Mouse (Mus musculus): ENCODE results near the gene Cdk2. TPM values are rescaled to one million over a fixed set of nuclear protein-coding genes. Genes with fewer than 3 reads are reported as not detected.

Gene Cdk2
- polyA plus RNA-seq, 1 experiment from 2014 or later: 99.5 TPM

GRCm38 (mm10) chr10:128697072-128697725, 7.6 kb downstream of the Cdk2 start:
- WGBS: 90% methylated on average over 6 of the region's 6 CpGs

GRCm38 (mm10) chr10:128695992-128696807, 8.6 kb downstream of the Cdk2 start, which contains the start of gene Rab5b:
Rab5b (minus strand) TSS chr10:128696264.
- Histone ChIP-seq H3K4me3 (ENCODE audit: low read depth, low read length) (peak within 1 kb of the TSS; percentile 72), H3K4me2 (ENCODE audit: low read depth) (peak within 1 kb of the TSS; percentile 76), H3K27me3 (ENCODE audit: control insufficient read depth, insufficient read depth, low read length) (no peaks in the 10 kb centered on the region), H3K36me3 (ENCODE audit: control insufficient read depth, insufficient read depth, low read length) (peaks cover 4% of the 10 kb centered on the region; the same call in 1 of the 2 replicates), H3K9ac (ENCODE audit: low read length) (peak within 1 kb of the TSS; percentile 86), H3K27ac (ENCODE audit: low read depth, low read length) (peak within 1 kb of the TSS; percentile 94), H3K9me3 (ENCODE audit: control insufficient read depth, low read length) (no peaks in the 10 kb centered on the region), H3K4me1 (ENCODE audit: control insufficient read depth, insufficient read depth, low read length) (peaks cover 4% of the 10 kb centered on the region; the same call in 1 of the 2 replicates)
- ATAC-seq (ENCODE audit: insufficient read depth, low FRiP score, low TSS enrichment) (peak; percentile 100), DNase-seq (ENCODE audit: low spot score) (peak; percentile 98)
- 2% methylated on average over 38 of the region's 40 CpGs for WGBS

More at GRCm38 (mm10) chr10:128697072-128697725, 7.6 kb downstream of the Cdk2 start:
- peaks cover 4% of the 10 kb centered on the region; the same call in 1 of the 2 replicates for H3K4me1 ChIP-seq (ENCODE audit: control insufficient read depth, insufficient read depth, low read length)
- no peak overlapping the region for H3K9ac ChIP-seq (ENCODE audit: low read length)
- ATAC-seq (ENCODE audit: insufficient read depth, low FRiP score, low TSS enrichment) (no peak), DNase-seq (ENCODE audit: low spot score) (no peak)
- no peaks in the 10 kb centered on the region for H3K9me3 ChIP-seq (ENCODE audit: control insufficient read depth, low read length)
- no peak overlapping the region for H3K27ac ChIP-seq (ENCODE audit: low read depth, low read length)
- H3K4me2 ChIP-seq (ENCODE audit: low read depth): no peak overlapping the region; the same call in 1 of the 2 replicates
- no peak overlapping the region for H3K4me3 ChIP-seq (ENCODE audit: low read depth, low read length)
- H3K27me3 ChIP-seq (ENCODE audit: control insufficient read depth, insufficient read depth, low read length): no peaks in the 10 kb centered on the region
- H3K36me3 ChIP-seq (ENCODE audit: control insufficient read depth, insufficient read depth, low read length): peaks cover 4% of the 10 kb centered on the region; the same call in 1 of the 2 replicates

GRCm38 (mm10) chr10:128695411-128695991, 9.3 kb downstream of the Cdk2 start:
- no peak for DNase-seq (ENCODE audit: low spot score)
- no peak; the same call in 1 of the 2 replicates for ATAC-seq (ENCODE audit: insufficient read depth, low FRiP score, low TSS enrichment)
- no peaks in the 10 kb centered on the region for H3K27me3 ChIP-seq (ENCODE audit: control insufficient read depth, insufficient read depth, low read length)
- H3K4me3 ChIP-seq (ENCODE audit: low read depth, low read length): peak overlapping the region; percentile 72
- H3K9me3 ChIP-seq (ENCODE audit: control insufficient read depth, low read length): no peaks in the 10 kb centered on the region
- H3K4me1 ChIP-seq (ENCODE audit: control insufficient read depth, insufficient read depth, low read length): peaks cover 4% of the 10 kb centered on the region; the same call in 1 of the 2 replicates
- peaks cover 2% of the 10 kb centered on the region; the same call in 1 of the 2 replicates for H3K36me3 ChIP-seq (ENCODE audit: control insufficient read depth, insufficient read depth, low read length)
- peak overlapping the region; percentile 94 for H3K27ac ChIP-seq (ENCODE audit: low read depth, low read length)
- H3K4me2 ChIP-seq (ENCODE audit: low read depth): peak overlapping the region; percentile 76
- 2% methylated on average over 22 of the region's 22 CpGs for WGBS
- H3K9ac ChIP-seq (ENCODE audit: low read length): peak overlapping the region; percentile 86

- Histone ChIP-seq H3K4me3 (ENCODE audit: low read depth, low read length) (peak overlapping the region; percentile 61), H3K9ac (ENCODE audit: low read length) (peak overlapping the region; percentile 51), H3K4me2 (ENCODE audit: low read depth) (peak overlapping the region; percentile 91), H3K27ac (ENCODE audit: low read depth, low read length) (peak overlapping the region; percentile 67; the same call in 1 of the 2 replicates), H3K4me1 (ENCODE audit: control insufficient read depth, insufficient read depth, low read length) (peaks cover 5% of the 10 kb centered on the region), H3K9me3 (ENCODE audit: control insufficient read depth, low read length) (no peaks in the 10 kb centered on the region), H3K27me3 (ENCODE audit: control insufficient read depth, insufficient read depth, low read length) (no peaks in the 10 kb centered on the region), H3K36me3 (ENCODE audit: control insufficient read depth, insufficient read depth, low read length) (no peaks in the 10 kb centered on the region)
- ATAC-seq (ENCODE audit: insufficient read depth, low FRiP score, low TSS enrichment): no peak
- 4% methylated on average over 9 of the region's 9 CpGs for WGBS
- no peak for DNase-seq (ENCODE audit: low spot score)
Measured at GRCm38 (mm10) chr10:128674469-128675008, 30.3 kb downstream of the Cdk2 start.

- ATAC-seq (ENCODE audit: insufficient read depth, low FRiP score, low TSS enrichment) (peak; percentile 96), DNase-seq (ENCODE audit: low spot score) (peak; percentile 91)
- Histone ChIP-seq H3K4me1 (ENCODE audit: control insufficient read depth, insufficient read depth, low read length) (peaks cover 5% of the 10 kb centered on the region), H3K36me3 (ENCODE audit: control insufficient read depth, insufficient read depth, low read length) (no peaks in the 10 kb centered on the region), H3K4me3 (ENCODE audit: low read depth, low read length) (peak within 1 kb of the TSS; percentile 61), H3K9me3 (ENCODE audit: control insufficient read depth, low read length) (no peaks in the 10 kb centered on the region), H3K4me2 (ENCODE audit: low read depth) (peak within 1 kb of the TSS; percentile 91), H3K9ac (ENCODE audit: low read length) (peak within 1 kb of the TSS; percentile 51), H3K27me3 (ENCODE audit: control insufficient read depth, insufficient read depth, low read length) (no peaks in the 10 kb centered on the region), H3K27ac (ENCODE audit: low read depth, low read length) (peak within 1 kb of the TSS; percentile 67)
- under 1% methylated on average over 60 of the region's 60 CpGs for WGBS
Measured at GRCm38 (mm10) chr10:128673763-128674468, 30.9 kb downstream of the Cdk2 start, which contains the start of gene Suox. Suox (minus strand) TSS chr10:128674073.

- H3K27ac ChIP-seq (ENCODE audit: low read depth, low read length): no peak overlapping the region
- no peaks in the 10 kb centered on the region for H3K27me3 ChIP-seq (ENCODE audit: control insufficient read depth, insufficient read depth, low read length)
- H3K36me3 ChIP-seq (ENCODE audit: control insufficient read depth, insufficient read depth, low read length): no peaks in the 10 kb centered on the region
- ATAC-seq (ENCODE audit: insufficient read depth, low FRiP score, low TSS enrichment) (no peak), DNase-seq (ENCODE audit: low spot score) (no peak)
- H3K4me1 ChIP-seq (ENCODE audit: control insufficient read depth, insufficient read depth, low read length): peaks cover 8% of the 10 kb centered on the region
- no peak overlapping the region for H3K9ac ChIP-seq (ENCODE audit: low read length)
- no peak overlapping the region for H3K4me3 ChIP-seq (ENCODE audit: low read depth, low read length)
- WGBS: 90% methylated on average over 9 of the region's 9 CpGs
- H3K4me2 ChIP-seq (ENCODE audit: low read depth): no peak overlapping the region
- no peaks in the 10 kb centered on the region for H3K9me3 ChIP-seq (ENCODE audit: control insufficient read depth, low read length)
Measured at GRCm38 (mm10) chr10:128671148-128671547, 33.7 kb downstream of the Cdk2 start.

- WGBS: 1% methylated on average over 35 of the region's 42 CpGs
- Histone ChIP-seq H3K4me2 (ENCODE audit: low read depth) (peak overlapping the region; percentile 84), H3K4me3 (ENCODE audit: low read depth, low read length) (peak overlapping the region; percentile 73), H3K9ac (ENCODE audit: low read length) (peak overlapping the region; percentile 83), H3K9me3 (ENCODE audit: control insufficient read depth, low read length) (no peaks in the 10 kb centered on the region), H3K27me3 (ENCODE audit: control insufficient read depth, insufficient read depth, low read length) (no peaks in the 10 kb centered on the region), H3K36me3 (ENCODE audit: control insufficient read depth, insufficient read depth, low read length) (no peaks in the 10 kb centered on the region), H3K27ac (ENCODE audit: low read depth, low read length) (no peak overlapping the region), H3K4me1 (ENCODE audit: control insufficient read depth, insufficient read depth, low read length) (peaks cover 8% of the 10 kb centered on the region)
- DNase-seq (ENCODE audit: low spot score) (peak; percentile 62), ATAC-seq (ENCODE audit: insufficient read depth, low FRiP score, low TSS enrichment) (peak; percentile 28; the same call in 1 of the 2 replicates)
Measured at GRCm38 (mm10) chr10:128668790-128669672, 35.8 kb downstream of the Cdk2 start.
